Mouse (Mus musculus) embryonic facial prominence, embryonic 10.5 days (tissue): ENCODE data around the gene Tas2r134. TPM values are rescaled to one million over a fixed set of nuclear protein-coding genes. Genes with fewer than 3 reads are reported as not detected.

Source experiments
- DNase-seq: peaks from one replicate; pipeline ENCODE4 v3.0.0-alpha.2; 2017; ENCODE audit warnings: low spot score
- H3K27ac ChIP-seq: fragments of 300-500 bp; sonication (generic); replicated peaks from 2 replicates; pipeline ENCODE4 v1.5.1; 2016; ENCODE audit warnings: mild to moderate bottlenecking
- H3K27me3 ChIP-seq: fragments of 300-500 bp; sonication (generic); replicated peaks from 2 replicates; pipeline ENCODE4 v1.6.1; 2016; ENCODE audit warnings: low read depth, mild to moderate bottlenecking; ENCODE audit not compliant: poor library complexity, severe bottlenecking
- H3K36me3 ChIP-seq: fragments of 300-500 bp; sonication (generic); replicated peaks from 2 replicates; pipeline ENCODE4 v1.6.1; 2016; ENCODE audit warnings: mild to moderate bottlenecking, moderate library complexity
- H3K4me1 ChIP-seq: fragments of 300-500 bp; sonication (generic); 2 replicates; pipeline ENCODE4 v1.6.1; 2016
- H3K4me3 ChIP-seq: fragments of 300-500 bp; sonication (generic); 2 replicates; pipeline ENCODE4 v1.5.1; 2016; ENCODE audit warnings: mild to moderate bottlenecking, moderate library complexity
- H3K9me3 ChIP-seq: fragments of 300-500 bp; sonication (generic); 2 replicates; pipeline ENCODE4 v1.6.1; 2016; ENCODE audit warnings: mild to moderate bottlenecking
- WGBS: fragments of 180-500 bp; shearing (Covaris S2); methylation state at CpG from one replicate; pipeline ENCODE4 v1.1.7; 2016; 5-methylcytosine and 5-hydroxymethylcytosine counted together
- polyA plus RNA-seq: library from polyadenylated mRNA; unstranded; fragments of >200 nt; fragmentation: Nextera tagmentation; extraction: Ambion mirVana; gene quantifications from 2 replicates; pipeline ENCODE4 v1.2.1, GENCODE M21; 2016

Tas2r134 gene
- polyA plus RNA-seq, 1 experiment from 2014 or later: not detected

GRCm38 (mm10) chr2:51610897-51611296 is 16.4 kb upstream of the Tas2r134 start:
- no peak for DNase-seq
- Histone ChIP-seq H3K36me3 (no peaks in the 10 kb centered on the region), H3K27ac (no peak overlapping the region), H3K4me3 (no peak overlapping the region), H3K4me1 (peaks cover 10% of the 10 kb centered on the region), H3K27me3 (no peaks in the 10 kb centered on the region), H3K9me3 (no peaks in the 10 kb centered on the region)
- 44% methylated on average over 2 of the region's 2 CpGs for WGBS

- no peaks in the 10 kb centered on the region for H3K27me3 ChIP-seq
- H3K4me1 ChIP-seq: peaks cover 10% of the 10 kb centered on the region
- DNase-seq: no peak
- H3K27ac ChIP-seq: no peak overlapping the region
- no peaks in the 10 kb centered on the region for H3K9me3 ChIP-seq
- no peaks in the 10 kb centered on the region for H3K36me3 ChIP-seq
- WGBS: 80% methylated on average over 4 of the region's 4 CpGs
- H3K4me3 ChIP-seq: no peak overlapping the region
Measured at GRCm38 (mm10) chr2:51613716-51614115, 13.6 kb upstream of the Tas2r134 start.

GRCm38 (mm10) chr2:51621931-51622330 is 5.4 kb upstream of the Tas2r134 start:
- Histone ChIP-seq H3K27ac (no peak overlapping the region), H3K4me1 (no peaks in the 10 kb centered on the region), H3K27me3 (no peaks in the 10 kb centered on the region), H3K9me3 (no peaks in the 10 kb centered on the region), H3K4me3 (no peak overlapping the region), H3K36me3 (no peaks in the 10 kb centered on the region)
- WGBS: 94% methylated on average over 2 of the region's 2 CpGs
- no peak for DNase-seq

GRCm38 (mm10) chr2:51626007-51626406 is 1.3 kb upstream of the Tas2r134 start:
- no peak overlapping the region for H3K27ac ChIP-seq
- WGBS: 80% methylated on average over 3 of the region's 3 CpGs
- peaks cover 6% of the 10 kb centered on the region; the same call in 1 of the 2 replicates for H3K4me1 ChIP-seq
- no peaks in the 10 kb centered on the region for H3K27me3 ChIP-seq
- no peaks in the 10 kb centered on the region for H3K36me3 ChIP-seq
- H3K9me3 ChIP-seq: no peaks in the 10 kb centered on the region
- no peak overlapping the region for H3K4me3 ChIP-seq
- DNase-seq: no peak

GRCm38 (mm10) chr2:51631428-51631827 is 4.1 kb downstream of the Tas2r134 start:
- Histone ChIP-seq H3K4me1 (peaks cover 11% of the 10 kb centered on the region), H3K36me3 (no peaks in the 10 kb centered on the region), H3K27ac (no peak overlapping the region), H3K4me3 (no peak overlapping the region), H3K27me3 (no peaks in the 10 kb centered on the region), H3K9me3 (no peaks in the 10 kb centered on the region)
- DNase-seq: no peak
- 84% methylated on average over 2 of the region's 2 CpGs for WGBS

- 82% methylated on average over 11 of the region's 11 CpGs for WGBS
- H3K36me3 ChIP-seq: no peaks in the 10 kb centered on the region
- H3K4me1 ChIP-seq: peaks cover 4% of the 10 kb centered on the region
- no peak overlapping the region for H3K4me3 ChIP-seq
- H3K27ac ChIP-seq: no peak overlapping the region
- H3K27me3 ChIP-seq: no peaks in the 10 kb centered on the region
- DNase-seq: no peak
- H3K9me3 ChIP-seq: no peaks in the 10 kb centered on the region
Measured at GRCm38 (mm10) chr2:51637681-51638080, 10.4 kb downstream of the Tas2r134 start.

GRCm38 (mm10) chr2:51641635-51642034 is 14.3 kb downstream of the Tas2r134 start:
- Histone ChIP-seq H3K9me3 (no peaks in the 10 kb centered on the region), H3K4me3 (no peak overlapping the region)
- WGBS: 92% methylated on average over 7 of the region's 7 CpGs

GRCm38 (mm10) chr2:51643244-51644139 is 16.2 kb downstream of the Tas2r134 start:
- no peak for DNase-seq
- no peak overlapping the region for H3K4me3 ChIP-seq
- WGBS: 90% methylated on average over 7 of the region's 7 CpGs
- H3K4me1 ChIP-seq: peaks cover 14% of the 10 kb centered on the region
- no peak overlapping the region for H3K27ac ChIP-seq
- no peaks in the 10 kb centered on the region for H3K9me3 ChIP-seq
- H3K27me3 ChIP-seq: no peaks in the 10 kb centered on the region
- no peaks in the 10 kb centered on the region for H3K36me3 ChIP-seq

More at GRCm38 (mm10) chr2:51641635-51642034, 14.3 kb downstream of the Tas2r134 start:
- no peak overlapping the region for H3K27ac ChIP-seq
- H3K27me3 ChIP-seq: no peaks in the 10 kb centered on the region
- H3K4me1 ChIP-seq: peaks cover 14% of the 10 kb centered on the region
- H3K36me3 ChIP-seq: no peaks in the 10 kb centered on the region
- DNase-seq: no peak

GRCm38 (mm10) chr2:51647972-51648371 is 20.7 kb downstream of the Tas2r134 start:
- WGBS: 90% methylated on average over 3 of the region's 3 CpGs
- no peak for DNase-seq
- Histone ChIP-seq H3K4me1 (peaks cover 14% of the 10 kb centered on the region), H3K4me3 (no peak overlapping the region), H3K9me3 (no peaks in the 10 kb centered on the region), H3K27ac (no peak overlapping the region), H3K36me3 (no peaks in the 10 kb centered on the region), H3K27me3 (no peaks in the 10 kb centered on the region)

- WGBS: 93% methylated on average over 1 of the region's 1 CpGs
- DNase-seq: no peak
- H3K4me1 ChIP-seq: peaks cover 14% of the 10 kb centered on the region
- no peaks in the 10 kb centered on the region for H3K36me3 ChIP-seq
- H3K4me3 ChIP-seq: no peak overlapping the region
- no peaks in the 10 kb centered on the region for H3K9me3 ChIP-seq
- H3K27me3 ChIP-seq: no peaks in the 10 kb centered on the region
- H3K27ac ChIP-seq: no peak overlapping the region
Measured at GRCm38 (mm10) chr2:51649887-51650286, 22.6 kb downstream of the Tas2r134 start.

GRCm38 (mm10) chr2:51652086-51652485 is 24.8 kb downstream of the Tas2r134 start:
- H3K4me3 ChIP-seq: no peak overlapping the region
- H3K9me3 ChIP-seq: no peaks in the 10 kb centered on the region
- no peaks in the 10 kb centered on the region for H3K27me3 ChIP-seq
- WGBS: 94% methylated on average over 10 of the region's 10 CpGs
- H3K4me1 ChIP-seq: peaks cover under 1% of the 10 kb centered on the region
- H3K36me3 ChIP-seq: no peaks in the 10 kb centered on the region
- no peak overlapping the region for H3K27ac ChIP-seq
- DNase-seq: no peak

GRCm38 (mm10) chr2:51657684-51658083 is 30.4 kb downstream of the Tas2r134 start:
- H3K36me3 ChIP-seq: no peaks in the 10 kb centered on the region
- H3K27me3 ChIP-seq: no peaks in the 10 kb centered on the region
- H3K4me1 ChIP-seq: peaks cover 19% of the 10 kb centered on the region
- peak overlapping the region; percentile 67 for H3K27ac ChIP-seq
- H3K9me3 ChIP-seq: no peaks in the 10 kb centered on the region
- no peak for DNase-seq
- H3K4me3 ChIP-seq: no peak overlapping the region
- 30% methylated on average over 3 of the region's 3 CpGs for WGBS

- peak overlapping the region; percentile 67; the same call in 1 of the 2 replicates for H3K27ac ChIP-seq
- no peaks in the 10 kb centered on the region for H3K36me3 ChIP-seq
Measured at GRCm38 (mm10) chr2:51658288-51658687, 31.0 kb downstream of the Tas2r134 start.

More at GRCm38 (mm10) chr2:51658288-51658687, 31.0 kb downstream of the Tas2r134 start:
- 46% methylated on average over 5 of the region's 5 CpGs for WGBS
- Histone ChIP-seq H3K9me3 (no peaks in the 10 kb centered on the region), H3K4me3 (no peak overlapping the region), H3K4me1 (peaks cover 19% of the 10 kb centered on the region), H3K27me3 (no peaks in the 10 kb centered on the region)
- no peak for DNase-seq
